Mouse (Mus musculus) forebrain, embryonic 13.5 days (tissue): ENCODE results near the gene Fpr-rs4. TPM values are rescaled to one million over a fixed set of nuclear protein-coding genes. Genes with fewer than 3 reads are reported as not detected.
"Not testable (repeated sequence)": the region's sequence is repeated elsewhere in the genome, so short reads cannot be mapped to it uniquely, and the experiment has no call there.

Experiments
- ATAC-seq: fragments of 200-750 bp; cut with Nextera tagmentation; 2 replicates; pipeline ENCODE4 v1.8.0; 2017
- H3K27ac ChIP-seq: fragments of 300-500 bp; sonication (generic); 2 replicates; pipeline ENCODE4 v1.5.1; 2015; ENCODE audit warnings: inconsistent platforms, mild to moderate bottlenecking, moderate library complexity
- H3K27me3 ChIP-seq: fragments of 300-500 bp; sonication (generic); 2 replicates; pipeline ENCODE4 v1.6.1; 2015; ENCODE audit warnings: mild to moderate bottlenecking, inconsistent platforms
- H3K36me3 ChIP-seq: fragments of 300-500 bp; sonication (generic); 2 replicates; pipeline ENCODE4 v1.6.1; 2015; ENCODE audit warnings: mild to moderate bottlenecking, inconsistent platforms; ENCODE audit not compliant: poor library complexity, severe bottlenecking
- H3K4me1 ChIP-seq: fragments of 300-500 bp; sonication (generic); 2 replicates; pipeline ENCODE4 v1.6.1; 2015; ENCODE audit warnings: inconsistent platforms
- H3K4me2 ChIP-seq: fragments of 300-500 bp; sonication (generic); 2 replicates; pipeline ENCODE4 v1.6.1; 2015; ENCODE audit warnings: inconsistent platforms, mild to moderate bottlenecking, moderate library complexity
- H3K4me3 ChIP-seq: fragments of 300-500 bp; sonication (generic); 2 replicates; pipeline ENCODE4 v1.5.1; 2015; ENCODE audit warnings: mild to moderate bottlenecking, inconsistent platforms
- H3K9ac ChIP-seq: fragments of 300-500 bp; sonication (generic); 2 replicates; pipeline ENCODE4 v1.6.1; 2015; ENCODE audit warnings: mild to moderate bottlenecking, inconsistent platforms
- H3K9me3 ChIP-seq: fragments of 300-500 bp; sonication (generic); replicated peaks from 2 replicates; pipeline ENCODE4 v1.6.1; 2016; ENCODE audit warnings: inconsistent platforms
- WGBS: fragments of 180-500 bp; shearing (Covaris S2); methylation state at CpG from one replicate; pipeline ENCODE4 v1.1.7; 2015; 5-methylcytosine and 5-hydroxymethylcytosine counted together
- polyA plus RNA-seq: library from polyadenylated mRNA; unstranded; fragments of >200 nt; fragmentation: Nextera tagmentation; extraction: Ambion mirVana; gene quantifications from 2 replicates; pipeline ENCODE4 v1.2.1, GENCODE M21; 2015

Fpr-rs4 gene
- not detected in 2 replicates for polyA plus RNA-seq

DNA sequence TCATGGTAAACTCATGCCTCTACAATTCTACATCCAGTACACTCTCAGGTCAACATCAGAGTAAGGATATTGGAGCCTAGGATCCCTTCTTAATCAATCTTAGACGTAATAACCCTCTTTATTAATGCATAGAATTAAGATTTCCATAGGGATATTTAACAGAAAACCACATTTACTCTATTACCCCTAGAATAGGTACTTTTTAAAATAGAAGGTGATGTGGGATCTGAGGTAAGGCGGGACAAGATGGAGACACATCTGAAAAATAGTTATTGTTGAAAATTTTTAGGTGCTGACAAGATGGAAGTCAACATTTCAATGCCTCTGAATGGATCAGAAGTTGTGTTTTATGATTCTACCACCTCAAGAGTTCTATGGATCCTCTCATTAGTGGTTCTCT, at the start of gene Fpr-rs4:
TSS of gene Fpr-rs4 (plus strand) at position 301 of the 400 bp plus-strand sequence.
- Histone ChIP-seq H3K27me3 (no peaks in the 10 kb centered on the region), H3K4me2 (no peak within 1 kb of the TSS), H3K9me3 (0 out of 2 replicates have a peak, but pooled peaks cover 4% of the 10 kb centered on the region), H3K27ac (no peak within 1 kb of the TSS), H3K4me3 (no peak within 1 kb of the TSS), H3K36me3 (no peaks in the 10 kb centered on the region), H3K9ac (no peak within 1 kb of the TSS), H3K4me1 (no peaks in the 10 kb centered on the region)
- ATAC-seq: no peak
- WGBS: 59% methylated on average over 2 of the region's 2 CpGs

GRCm38 (mm10) chr17:17973443-17973842, 48.1 kb upstream of the Fpr-rs4 start:
- no peak overlapping the region for H3K27ac ChIP-seq

GRCm38 (mm10) chr17:17981232-17981631, 40.3 kb upstream of the Fpr-rs4 start:
- not testable (repeated sequence) for H3K4me2 ChIP-seq, H3K36me3 ChIP-seq, H3K9ac ChIP-seq, ATAC-seq, H3K4me1 ChIP-seq, H3K27ac ChIP-seq, H3K4me3 ChIP-seq, H3K27me3 ChIP-seq
- H3K9me3 ChIP-seq: peaks cover 15% of the 10 kb centered on the region
- WGBS: 77% methylated on average over 2 of the region's 2 CpGs

More at GRCm38 (mm10) chr17:17973443-17973842, 48.1 kb upstream of the Fpr-rs4 start:
- H3K36me3 ChIP-seq: no peaks in the 10 kb centered on the region
- peaks cover 13% of the 10 kb centered on the region for H3K9me3 ChIP-seq
- H3K27me3 ChIP-seq: no peaks in the 10 kb centered on the region
- no peak for ATAC-seq
- no peaks in the 10 kb centered on the region for H3K4me1 ChIP-seq
- no peak overlapping the region for H3K9ac ChIP-seq
- WGBS: 28% methylated on average over 1 of the region's 1 CpGs
- H3K4me2 ChIP-seq: no peak overlapping the region
- H3K4me3 ChIP-seq: no peak overlapping the region

DNA sequence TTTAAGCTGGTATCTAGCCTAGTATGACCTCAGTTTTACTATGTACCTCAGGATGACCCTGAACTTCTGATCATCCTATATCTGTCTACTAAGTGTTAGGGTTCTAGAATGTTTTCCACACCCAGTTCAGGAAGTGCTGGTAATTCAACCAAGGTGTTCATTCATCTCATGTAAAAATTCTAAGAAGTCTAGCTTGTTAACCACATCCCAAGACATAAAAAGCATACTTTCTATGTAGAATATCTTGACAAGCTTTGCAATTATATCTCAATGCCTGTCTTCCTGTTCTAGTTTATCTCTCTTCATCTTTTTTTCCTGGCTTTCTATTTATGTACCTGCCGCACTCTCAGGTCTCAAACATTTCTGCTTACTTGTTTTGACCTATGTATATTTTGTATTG, 16.8 kb upstream of the Fpr-rs4 start:
- 96% methylated on average over 1 of the region's 1 CpGs for WGBS
- Histone ChIP-seq H3K27ac (no peak overlapping the region), H3K4me1 (no peaks in the 10 kb centered on the region), H3K36me3 (no peaks in the 10 kb centered on the region), H3K27me3 (no peaks in the 10 kb centered on the region), H3K9ac (no peak overlapping the region), H3K9me3 (peaks cover 6% of the 10 kb centered on the region; the same call in 1 of the 2 replicates), H3K4me3 (no peak overlapping the region), H3K4me2 (no peak overlapping the region)
- ATAC-seq: no peak

GRCm38 (mm10) chr17:18049124-18049523, 27.6 kb downstream of the Fpr-rs4 start, which contains the start of gene Vmn2r124:
TSS of gene Vmn2r124 (plus strand) at chr17:18049424.
- no peaks in the 10 kb centered on the region for H3K4me1 ChIP-seq
- WGBS: 52% methylated on average over 2 of the region's 2 CpGs
- no peaks in the 10 kb centered on the region for H3K27me3 ChIP-seq
- no peak for ATAC-seq
- no peak within 1 kb of the TSS for H3K4me3 ChIP-seq
- H3K9ac ChIP-seq: no peak within 1 kb of the TSS
- no peak within 1 kb of the TSS for H3K27ac ChIP-seq
- no peaks in the 10 kb centered on the region for H3K36me3 ChIP-seq
- H3K4me2 ChIP-seq: no peak within 1 kb of the TSS
- H3K9me3 ChIP-seq: no peaks in the 10 kb centered on the region

Other genes with a start within 250 kb of the Fpr-rs4 start
- 34.7 and 36.9 TPM in 2 replicates for gene Spaca6, start 194.6 kb upstream of the Fpr-rs4 start, polyA plus RNA-seq
- gene Has1, start 166.5 kb upstream of the Fpr-rs4 start, polyA plus RNA-seq: 0.65 and 0.77 TPM in 2 replicates
- not detected in 2 replicates for gene Fpr1, start 137.8 kb upstream of the Fpr-rs4 start, polyA plus RNA-seq
- gene Fpr2, start 133.9 kb upstream of the Fpr-rs4 start, polyA plus RNA-seq: not detected in 2 replicates
- not detected in 2 replicates for gene Fpr3, start 133.9 kb upstream of the Fpr-rs4 start, polyA plus RNA-seq
- not detected in 2 replicates for gene Vmn2r124, start 27.7 kb downstream of the Fpr-rs4 start, polyA plus RNA-seq
- gene Vmn2r91, start 63.3 kb downstream of the Fpr-rs4 start, polyA plus RNA-seq: not detected in 2 replicates
- gene Vmn2r92, start 130.2 kb downstream of the Fpr-rs4 start, polyA plus RNA-seq: not detected in 2 replicates